Mouse (Mus musculus): ENCODE data around the gene Rasl10a.

- TF ChIP-seq POLR2A (IDR thresholded peaks at IDR 0.05; ENCODE audit: borderline replicate concordance, control insufficient read depth, low read depth, low read length) (no peak), CTCF (IDR thresholded peaks at IDR 0.05; ENCODE audit: control insufficient read depth, insufficient read depth, low read length) (no peak)
These were observed 5.8 kb downstream of the Rasl10a start for GRCm38 (mm10) chr11:5063561-5064281.

Data from bone marrow, adult 2 months (tissue).